Mouse (Mus musculus) central nervous system, embryonic 11.5 days (tissue): Measurements from ENCODE around the gene Rdh19. TPM values are rescaled to one million over a fixed set of nuclear protein-coding genes. Genes with fewer than 3 reads are reported as not detected.

Experiments used
- polyA plus RNA-seq: library from polyadenylated mRNA; depleted of rRNA; stranded (reverse); fragments of >200 nt; gene quantifications from 2 replicates; pipeline ENCODE4 v1.2.3, GENCODE M21; 2012; rRNA removed

Rdh19 gene
- not detected in 2 replicates for polyA plus RNA-seq

DNA sequence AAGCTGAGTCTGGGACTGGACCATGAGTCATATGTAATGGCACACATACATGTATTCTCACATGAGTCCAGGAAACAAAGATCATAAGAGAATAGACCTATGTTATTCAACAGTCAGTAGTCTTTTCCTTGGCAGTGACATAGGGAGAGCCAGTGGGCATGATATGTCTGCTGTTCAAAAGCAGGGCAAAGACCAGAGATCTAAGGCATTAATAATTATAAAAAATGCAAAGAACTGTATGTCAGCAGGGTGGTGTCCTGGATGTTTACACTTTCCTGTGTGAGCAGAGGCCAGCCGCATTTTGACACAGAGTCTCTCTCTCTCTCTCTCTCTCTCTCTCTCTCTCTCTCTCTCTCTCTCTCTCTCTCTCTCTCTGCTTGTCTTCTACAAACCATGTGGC lies at the start of gene Rdh19:
Gene Rdh19, plus strand, starts transcription at position 301 of the 400 bp plus-strand sequence.

DNA sequence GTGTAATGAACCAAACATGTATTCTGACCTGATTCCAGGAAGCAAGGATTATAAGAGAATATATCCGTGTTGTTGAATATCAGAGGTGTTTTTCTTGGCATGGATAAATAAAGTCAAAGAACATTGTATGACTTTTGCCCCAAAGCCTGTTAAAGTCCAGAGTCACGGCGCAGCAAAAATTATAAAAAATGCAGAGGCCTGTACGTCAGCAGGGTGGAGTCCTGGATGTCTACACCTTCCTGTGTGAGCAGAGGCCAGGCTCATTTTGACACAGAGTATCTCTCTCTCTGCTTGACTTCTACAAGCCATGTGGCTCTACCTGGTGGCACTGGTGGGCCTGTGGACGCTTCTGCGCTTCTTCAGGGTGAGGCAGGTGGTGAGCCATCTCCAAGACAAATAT lies 48.8 kb upstream of the Rdh19 start, which contains the start of gene Rdh16:
Gene Rdh16, plus strand, starts transcription at position 262 of the 400 bp plus-strand sequence.

DNA sequence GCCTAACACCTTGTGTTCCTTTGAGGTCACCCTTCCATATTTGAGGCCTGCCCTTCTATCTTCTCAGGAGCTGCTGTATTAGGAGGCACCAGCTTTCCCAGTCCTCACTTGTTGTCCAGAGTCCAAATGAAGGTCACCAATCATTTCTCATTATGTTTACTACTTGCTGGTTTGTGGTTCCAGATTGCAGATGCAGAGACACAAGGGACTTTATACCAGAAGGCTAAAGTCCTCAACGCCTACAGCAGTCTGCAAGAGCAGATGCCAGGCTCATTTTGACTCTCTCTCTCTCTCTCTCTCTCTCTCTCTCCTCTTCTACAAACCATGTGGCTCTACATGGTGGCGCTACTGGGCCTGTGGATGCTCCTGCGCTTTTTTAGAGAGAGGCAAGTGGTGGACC lies 16.5 kb downstream of the Rdh19 start, which contains the start of gene Rdh16f2:
Gene Rdh16f2, plus strand, starts transcription at position 243 of the 400 bp plus-strand sequence.

DNA sequence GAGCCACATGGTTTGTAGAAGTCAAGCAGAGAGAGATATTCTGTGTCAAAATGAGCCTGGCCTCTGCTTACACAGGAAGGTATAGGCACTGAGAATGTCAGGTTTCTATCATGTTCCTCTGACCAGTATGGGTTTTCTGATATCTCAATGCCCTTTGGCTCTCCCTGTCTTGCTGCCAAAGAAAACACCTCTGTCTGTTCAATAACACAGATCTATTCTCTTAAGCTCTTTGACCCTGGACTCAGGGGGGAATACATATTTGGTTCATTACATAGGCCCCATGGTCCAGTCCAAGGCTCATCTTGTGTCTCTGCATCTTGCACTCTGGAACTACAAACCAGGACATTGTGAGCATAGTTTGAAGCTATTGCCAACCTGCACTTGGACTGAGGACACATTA lies 38.9 kb downstream of the Rdh19 start, which contains the start of gene Rdh7:
Gene Rdh7, minus strand, starts transcription at position 213 of the 400 bp plus-strand sequence.

DNA sequence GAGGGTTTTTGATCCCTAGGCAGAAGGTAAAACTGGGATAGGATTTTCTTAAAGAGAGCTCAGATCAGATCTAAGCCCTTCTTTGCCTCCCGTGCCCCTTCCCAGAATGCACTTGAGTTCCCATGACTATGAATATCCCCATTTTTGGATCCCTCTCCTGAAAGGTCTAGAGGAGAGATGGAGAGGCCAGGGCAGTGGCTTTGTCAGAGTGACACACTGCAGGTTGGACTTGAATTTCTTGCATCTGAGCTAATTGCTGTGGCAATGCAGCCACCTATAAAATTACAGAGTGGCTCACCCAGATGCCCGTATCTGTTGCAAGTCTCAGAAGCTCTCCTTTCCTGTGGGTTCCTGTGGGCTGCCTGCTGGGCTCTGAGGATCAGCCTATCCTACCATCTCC lies 48.5 kb downstream of the Rdh19 start, which contains the start of gene Sdr9c7:
Gene Sdr9c7, plus strand, starts transcription at position 301 of the 400 bp plus-strand sequence.

Other genes with a start within 250 kb of the Rdh19 start
- 129 and 151 TPM in 2 replicates for gene Lrp1, start 228.8 kb upstream of the Rdh19 start, polyA plus RNA-seq
- 8.9 and 12.3 TPM in 2 replicates for gene Stat6, start 206.9 kb upstream of the Rdh19 start, polyA plus RNA-seq
- gene Nemp1, start 183.0 kb upstream of the Rdh19 start, polyA plus RNA-seq: 12.5 and 14.6 TPM in 2 replicates
- gene Nab2, start 181.4 kb upstream of the Rdh19 start, polyA plus RNA-seq: 16.4 and 26.1 TPM in 2 replicates
- gene Myo1a, start 144.8 kb upstream of the Rdh19 start, polyA plus RNA-seq: 2.7 and 4.1 TPM in 2 replicates
- gene Tac2, start 125.5 kb upstream of the Rdh19 start, polyA plus RNA-seq: 1.9 and 8.4 TPM in 2 replicates
- gene Zbtb39, start 110.4 kb upstream of the Rdh19 start, polyA plus RNA-seq: 17.2 and 19.3 TPM in 2 replicates
- gene Gpr182, start 98.2 kb upstream of the Rdh19 start, polyA plus RNA-seq: 0.74 and 1.6 TPM in 2 replicates
- gene Rdh1, start 90.2 kb upstream of the Rdh19 start, polyA plus RNA-seq: 0.06 and 0.11 TPM in 2 replicates
- gene Rdh16f1, start 90.1 kb upstream of the Rdh19 start, polyA plus RNA-seq: 0.21 TPM in 1 of 2 replicates, not detected in the other
- 0.06 TPM in 1 of 2 replicates, not detected in the other for gene Rdh9, start 73.5 kb upstream of the Rdh19 start, polyA plus RNA-seq
- gene Rdh16, start 48.8 kb upstream of the Rdh19 start, polyA plus RNA-seq: not detected in 2 replicates
- not detected in 2 replicates for gene Rdh16f2, start 16.5 kb downstream of the Rdh19 start, polyA plus RNA-seq
- gene Rdh7, start 38.9 kb downstream of the Rdh19 start, polyA plus RNA-seq: not detected in 2 replicates
- 0.02 TPM in 1 of 2 replicates, not detected in the other for gene Sdr9c7, start 48.6 kb downstream of the Rdh19 start, polyA plus RNA-seq
- not detected in 2 replicates for gene Hsd17b6, start 157.7 kb downstream of the Rdh19 start, polyA plus RNA-seq
- gene Prim1, start 165.2 kb downstream of the Rdh19 start, polyA plus RNA-seq: 73.8 and 80.4 TPM in 2 replicates
- 619 and 820 TPM in 2 replicates for gene Naca, start 185.6 kb downstream of the Rdh19 start, polyA plus RNA-seq
- gene Ptges3, start 209.0 kb downstream of the Rdh19 start, polyA plus RNA-seq: 129 and 150 TPM in 2 replicates
- gene Atp5b, start 233.3 kb downstream of the Rdh19 start, polyA plus RNA-seq: 1,057 and 1,253 TPM in 2 replicates
- gene Baz2a, start 241.6 kb downstream of the Rdh19 start, polyA plus RNA-seq: 31.9 and 36.9 TPM in 2 replicates